Mouse (Mus musculus) liver, embryonic 14.5 days (tissue): ENCODE measurements around the gene Trit1. TPM values are rescaled to one million over a fixed set of nuclear protein-coding genes. Genes with fewer than 3 reads are reported as not detected.
A peak's percentile ranks its signal among the peaks of the same experiment; 100 is the strongest.

Experiments used
- ATAC-seq: fragments of 200-750 bp; cut with Nextera tagmentation; 2 replicates; pipeline ENCODE4 v1.8.0; 2017; ENCODE audit warnings: moderate number of reproducible peaks, mild to moderate bottlenecking, moderate library complexity; ENCODE audit not compliant: insufficient read depth
- DNase-seq, 3 experiments: peaks; one replicate each; pipeline ENCODE4 v3.0.0-alpha.2; 2012 to 2013; ENCODE audit warnings: low read depth in 3 of 3, low spot score in 3 of 3
- H3K27ac ChIP-seq: fragments of 300-500 bp; sonication (generic); 2 replicates; pipeline ENCODE4 v1.5.1; 2014; ENCODE audit warnings: moderate library complexity, mild to moderate bottlenecking, control low read depth, inconsistent platforms
- H3K27me3 ChIP-seq: fragments of 300-500 bp; sonication (generic); 2 replicates; pipeline ENCODE4 v1.6.1; 2014; ENCODE audit warnings: mild to moderate bottlenecking, low read length, moderate library complexity; ENCODE audit not compliant: control insufficient read depth, insufficient read depth
- H3K36me3 ChIP-seq: fragments of 300-500 bp; sonication (generic); replicated peaks from 2 replicates; pipeline ENCODE4 v1.6.1; 2014; ENCODE audit warnings: low read depth; ENCODE audit not compliant: control insufficient read depth, insufficient read depth
- H3K4me1 ChIP-seq, 2 experiments: fragments of 200-500 bp in 1 of 2; fragments of 300-500 bp in 1 of 2; sonication (generic) in 1 of 2; replicated peaks; 2 replicates each; pipeline ENCODE4 v1.6.1; 2012 to 2014; ENCODE audit warnings: antibody characterized with exemption in 1 of 2, inconsistent platforms in 1 of 2, low read length in 1 of 2; ENCODE audit not compliant: control insufficient read depth in 2 of 2, insufficient read depth in 2 of 2
- H3K4me2 ChIP-seq: fragments of 300-500 bp; sonication (generic); 2 replicates; pipeline ENCODE4 v1.6.1; 2014; ENCODE audit warnings: low read depth, mild to moderate bottlenecking, control low read depth, moderate library complexity
- H3K4me3 ChIP-seq, 2 experiments: fragments of 200-500 bp in 1 of 2; fragments of 300-500 bp in 1 of 2; sonication (generic) in 1 of 2; 2 replicates each; pipeline ENCODE4 v1.5.1; 2012 to 2014; ENCODE audit warnings: low read depth in 2 of 2, low read length in 2 of 2, mild to moderate bottlenecking in 2 of 2, control low read depth in 1 of 2, inconsistent platforms in 1 of 2, moderate library complexity in 1 of 2; ENCODE audit not compliant: insufficient read depth in 1 of 2
- H3K9ac ChIP-seq: fragments of 300-500 bp; sonication (generic); replicated peaks from 2 replicates; pipeline ENCODE4 v1.6.1; 2014; ENCODE audit warnings: mild to moderate bottlenecking, control low read depth, moderate library complexity
- H3K9me3 ChIP-seq: fragments of 300-500 bp; sonication (generic); 2 replicates; pipeline ENCODE4 v1.6.1; 2016; ENCODE audit warnings: low read length, mixed read lengths; ENCODE audit not compliant: control insufficient read depth
- CTCF ChIP-seq: IDR thresholded peaks from 2 replicates; pipeline ENCODE4 v1.5.1; 2016; ENCODE audit warnings: antibody characterized with exemption, low read depth, control low read depth
- EP300 ChIP-seq: IDR thresholded peaks from 2 replicates; pipeline ENCODE4 v1.6.1; 2016; ENCODE audit warnings: antibody characterized with exemption, low read depth
- WGBS: fragments of 180-500 bp; shearing (Covaris S2); extraction: QIAGEN DNeasy Blood & Tissue Kit; methylation state at CpG from one replicate; pipeline ENCODE4 v1.1.7; 2014; ENCODE audit not compliant: insufficient replicate concordance; 5-methylcytosine and 5-hydroxymethylcytosine counted together
- polyA plus RNA-seq, 2 experiments: library from polyadenylated mRNA; depleted of rRNA in 1 of 2; stranded (reverse) in 1 of 2; unstranded in 1 of 2; fragments of >200 nt; fragmentation: Nextera tagmentation in 1 of 2; extraction: Ambion mirVana in 1 of 2; gene quantifications; 2 replicates each; pipeline versions ENCODE4 v1.2.1 to v1.2.3; 2012 to 2014

Gene Trit1
- polyA plus RNA-seq, 2 experiments = 3.7 to 5.2 TPM

DNA sequence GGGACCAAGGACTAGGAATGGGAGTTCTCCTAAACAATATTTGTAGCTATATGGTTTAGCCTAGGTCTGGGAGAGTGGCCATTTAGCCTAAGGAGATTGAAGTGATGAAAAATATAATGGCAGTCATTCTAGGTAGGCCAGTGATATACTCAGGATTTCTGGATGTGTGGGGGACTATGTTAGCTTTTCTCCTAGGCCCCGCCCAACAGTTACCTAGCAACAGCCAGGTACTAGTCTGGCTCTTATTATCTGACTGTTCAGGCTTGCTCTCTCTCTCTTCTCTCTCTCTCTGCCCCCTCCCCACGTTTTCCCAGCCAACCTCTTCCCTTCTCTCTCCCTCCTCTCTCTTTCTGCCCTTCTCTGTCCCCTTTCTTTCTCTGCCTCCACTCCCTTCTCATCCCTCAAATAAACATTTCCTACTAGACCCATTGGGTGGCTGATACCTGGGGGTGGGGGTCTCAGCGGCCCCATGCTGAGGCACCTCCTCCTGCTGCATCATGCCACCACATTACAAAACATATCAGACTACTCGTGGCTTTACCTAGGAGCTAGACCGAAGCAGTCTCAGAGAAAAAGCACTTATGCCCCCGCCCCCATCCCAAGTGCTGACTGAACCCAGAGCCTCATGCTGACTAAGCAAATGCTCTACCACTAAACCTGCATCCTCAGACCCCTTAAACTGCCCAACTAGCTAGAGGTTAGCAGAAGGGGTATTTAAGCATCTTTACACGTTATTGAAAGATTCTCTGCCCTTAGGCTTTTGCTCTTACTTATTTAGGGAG is 1.7 kb upstream of the Trit1 start:
- 27% methylated on average over 7 of the region's 7 CpGs for WGBS
- Histone ChIP-seq H3K27me3 (no peaks in the 10 kb centered on the region), H3K9me3 (no peaks in the 10 kb centered on the region), H3K4me3 (no peak overlapping the region), H3K36me3 (no peaks in the 10 kb centered on the region), H3K9ac (no peak overlapping the region), H3K27ac (no peak overlapping the region), H3K4me2 (no peak overlapping the region), H3K4me1 (peaks cover 8 to 12% of the 10 kb centered on the region in 2 experiments)
- no peak for DNase-seq
- TF ChIP-seq EP300 (no peak), CTCF (no peak)
- ATAC-seq = no peak

DNA sequence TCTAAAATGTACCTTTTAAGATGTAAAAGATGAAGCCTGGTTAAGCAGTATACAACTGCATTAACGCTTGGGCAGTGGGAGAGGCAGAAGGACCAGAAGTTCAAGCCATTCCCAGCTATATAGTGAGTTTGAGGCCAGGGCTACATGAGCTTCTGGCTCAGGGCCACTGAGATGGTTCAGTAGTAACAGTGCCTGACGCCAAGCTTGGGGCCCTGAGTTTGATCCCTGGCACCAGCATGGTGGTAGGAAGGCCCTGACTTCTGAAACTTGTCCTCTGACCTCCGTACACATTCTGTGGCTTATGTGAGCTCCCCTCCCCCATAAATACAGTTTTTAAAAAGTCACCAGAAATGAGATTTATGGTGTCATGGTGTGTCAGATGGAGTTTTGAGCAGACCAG is 5.2 kb downstream of the Trit1 start:
- DNase-seq = no peak
- H3K9ac ChIP-seq = no peak overlapping the region
- H3K4me2 ChIP-seq = no peak overlapping the region
- 77% methylated on average over 3 of the region's 3 CpGs for WGBS
- no peak for ATAC-seq
- no peak overlapping the region for H3K4me3 ChIP-seq
- TF ChIP-seq EP300 = no peak
- no peak for TF ChIP-seq CTCF
- no peaks in the 10 kb centered on the region; the same call in none of the 2 replicates for H3K36me3 ChIP-seq
- H3K4me1 ChIP-seq = peaks cover 8 to 11% of the 10 kb centered on the region in 2 experiments
- no peak overlapping the region for H3K27ac ChIP-seq
- H3K9me3 ChIP-seq = no peaks in the 10 kb centered on the region
- no peaks in the 10 kb centered on the region for H3K27me3 ChIP-seq

DNA sequence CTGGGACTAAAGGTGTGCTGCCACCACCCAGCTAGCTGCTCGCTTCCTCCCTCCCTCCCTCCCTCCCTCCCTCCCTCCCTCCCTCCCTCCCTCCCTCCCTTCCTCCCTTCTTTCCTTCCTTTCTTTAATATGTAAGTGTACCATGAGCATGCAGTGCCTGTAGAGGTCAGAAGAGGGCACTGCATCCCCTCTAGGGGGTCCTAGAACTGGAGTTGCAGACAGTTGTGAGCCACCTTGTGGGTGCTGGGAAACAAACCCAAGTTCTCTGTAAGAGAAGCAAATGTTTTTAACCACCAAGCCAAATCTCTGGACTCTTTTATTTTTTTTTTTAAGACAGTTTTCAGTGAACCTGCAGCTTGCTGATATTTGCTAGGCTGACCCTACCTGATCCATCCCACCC is 6.5 kb downstream of the Trit1 start:
- no peak overlapping the region for H3K4me3 ChIP-seq
- ATAC-seq (no peak), DNase-seq (no peak)
- no peaks in the 10 kb centered on the region for H3K9me3 ChIP-seq
- peaks cover 3 to 9% of the 10 kb centered on the region in 2 experiments; a peak in 3 of 4 replicates for H3K4me1 ChIP-seq
- WGBS = 58% methylated on average over 1 of the region's 1 CpGs
- H3K9ac ChIP-seq = no peak overlapping the region
- H3K4me2 ChIP-seq = no peak overlapping the region
- no peak overlapping the region for H3K27ac ChIP-seq
- H3K36me3 ChIP-seq = no peaks in the 10 kb centered on the region; the same call in none of the 2 replicates
- no peaks in the 10 kb centered on the region for H3K27me3 ChIP-seq
- TF ChIP-seq EP300 (no peak), CTCF (no peak)

DNA sequence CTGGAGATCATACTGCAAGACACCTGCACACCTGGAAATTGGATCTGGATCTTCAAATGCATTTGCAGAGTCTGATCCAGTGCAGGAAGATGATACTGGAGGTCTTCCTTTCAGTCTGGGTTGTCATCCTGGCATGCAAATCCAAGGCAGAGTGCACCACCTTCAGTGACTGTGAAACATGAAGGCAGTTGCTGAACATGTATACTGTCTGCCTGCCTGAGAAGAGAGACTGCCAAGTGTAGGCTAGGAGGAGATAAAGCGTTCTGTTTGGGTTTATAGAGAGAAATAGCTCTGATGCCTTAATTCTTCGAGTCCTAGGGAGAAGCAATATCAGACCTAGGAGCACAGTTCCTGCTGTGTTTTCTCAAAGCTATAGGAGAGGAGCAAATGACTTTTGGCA is 9.0 kb downstream of the Trit1 start:
- TF ChIP-seq CTCF = no peak
- TF ChIP-seq EP300 = no peak
- Histone ChIP-seq H3K9ac (no peak overlapping the region), H3K9me3 (no peaks in the 10 kb centered on the region), H3K36me3 (no peaks in the 10 kb centered on the region; the same call in none of the 2 replicates), H3K27me3 (no peaks in the 10 kb centered on the region), H3K4me1 (peaks cover 0 to 3% of the 10 kb centered on the region in 2 experiments; a peak in 1 of 4 replicates), H3K4me3 (no peak overlapping the region), H3K4me2 (no peak overlapping the region), H3K27ac (no peak overlapping the region)
- 27% methylated on average over 2 of the region's 2 CpGs for WGBS
- ATAC-seq (0 out of 2 replicates have a peak, but pooled peaks have one; percentile 8), DNase-seq (no peak)

DNA sequence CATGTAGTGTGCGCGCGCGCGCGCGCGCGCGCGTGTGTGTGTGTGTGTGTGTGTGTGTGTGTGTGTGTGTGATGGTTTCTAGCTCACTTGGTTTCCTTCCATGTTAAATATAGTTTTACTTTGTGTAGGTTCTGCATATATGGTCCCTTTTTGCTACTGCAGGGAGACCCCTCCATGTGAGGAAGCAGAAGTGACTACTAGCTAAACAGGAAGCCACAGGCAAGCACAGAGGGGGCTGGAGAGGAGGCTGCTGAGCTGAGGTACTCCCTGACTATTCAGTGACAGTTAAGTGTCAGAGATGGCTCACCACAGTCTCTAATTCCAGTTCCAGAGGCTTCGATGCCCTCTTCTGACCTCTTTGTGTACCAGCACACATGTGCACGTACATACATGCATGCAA is 9.8 kb downstream of the Trit1 start:
- no peak for DNase-seq
- Histone ChIP-seq H3K27me3 (no peaks in the 10 kb centered on the region), H3K4me2 (no peak overlapping the region), H3K36me3 (no peaks in the 10 kb centered on the region; the same call in none of the 2 replicates), H3K27ac (no peak overlapping the region), H3K9ac (no peak overlapping the region), H3K9me3 (no peaks in the 10 kb centered on the region), H3K4me1 (peaks cover 0 to 3% of the 10 kb centered on the region in 2 experiments; a peak in 1 of 4 replicates), H3K4me3 (no peak overlapping the region)
- peak; percentile 50; the same call in 1 of the 2 replicates for ATAC-seq
- 53% methylated on average over 13 of the region's 13 CpGs for WGBS
- no peak for TF ChIP-seq CTCF
- no peak for TF ChIP-seq EP300
